Comparison of ENCODE assay signal across 31 mouse cellular contexts in genomic region chr16:44719349-44719748, GRCm38 (mm10). TPM values are rescaled to one million over a fixed set of nuclear protein-coding genes. Genes with fewer than 3 reads are reported as not detected.
DNase-seq lines count a peak whose midpoint lies in the region; ATAC-seq and TF ChIP-seq lines count a peak whose summit lies in the region.
"Had no signal": no experiment of that assay in that cellular context is flagged by ENCODE, and none has a peak within 500 bp of the region (broad histone marks: within the 10 kb centered on the region; RNA-seq: fewer than 3 reads in every experiment).

No protein-coding gene starts in this region.

- H3K4me3 ChIP-seq in kidney, adult 2 months (ENCODE audit: insufficient read depth, low read depth, low read length), result no peak overlapping the region
- no peak overlapping the region for H3K4me3 ChIP-seq in lung, embryonic 14.5 days (ENCODE audit: low read depth, low read length)
- H3K4me3 ChIP-seq in lung, adult 2 months (replicated peaks; ENCODE audit: extremely low read depth, low read depth, low read length), result no peak overlapping the region
- no peak overlapping the region for H3K4me3 ChIP-seq in lung, postnatal 0 days (ENCODE audit: low read depth, low read length)
- no peak overlapping the region for H3K4me3 ChIP-seq in hindbrain, embryonic 10.5 days
- H3K4me3 ChIP-seq: embryonic facial prominence, embryonic 10.5 days; embryonic facial prominence, embryonic 15.5 days; forebrain, embryonic 12.5 days; heart, adult 2 months; heart, embryonic 13.5 days; hindbrain, embryonic 15.5 days; midbrain, embryonic 13.5 days; neural tube, embryonic 13.5 days had no signal

- peak; percentile 52 for ATAC-seq in lung, embryonic 14.5 days (ENCODE audit: insufficient read depth)
- ATAC-seq in lung, postnatal 0 days, result peak; percentile 43
- ATAC-seq: activated CD4-positive, CD25-positive, alpha-beta regulatory T cell, adult 4 months; CD4-positive, CD25-positive, alpha-beta regulatory T cell, adult 4 months; forebrain, postnatal 0 days; inflammation-experienced regulatory T-cells, adult 6 months; midbrain, embryonic 13.5 days had no signal

- peak; percentile 70 for DNase-seq in kidney, adult 2 months
- DNase-seq in kidney, postnatal 4 days, result no peak
- peak; percentile 91 for DNase-seq in lung, embryonic 14.5 days
- no peak for DNase-seq in lung, adult 2 months
- DNase-seq in lung, postnatal 0 days (ENCODE audit: low spot score), result peak; percentile 91
- peak; percentile 37 to 39 for DNase-seq in lung, postnatal 4 days
- no peak for DNase-seq in hindbrain, embryonic 10.5 days (ENCODE audit: low spot score)
- DNase-seq in cerebellum, adult 11-12 months, result no peak
- DNase-seq: adrenal gland, adult 8-10 months; cerebellum, adult 18-20 months; cerebellum, postnatal 14 days; forebrain, postnatal 0 days; gastrocnemius, postnatal 14 days; heart, adult 2 months; heart, postnatal 10 days; layer of hippocampus, adult 9-11 months; liver; thymus, postnatal 4 days had no signal

- no peak overlapping the region for H3K4me2 ChIP-seq in lung, embryonic 14.5 days
- no peak overlapping the region for H3K4me2 ChIP-seq in lung, postnatal 0 days (replicated peaks; ENCODE audit: low read depth, low read length)
- H3K4me2 ChIP-seq: embryonic facial prominence, embryonic 15.5 days; forebrain, embryonic 12.5 days; heart, embryonic 13.5 days; hindbrain, embryonic 15.5 days; midbrain, embryonic 13.5 days; neural tube, embryonic 13.5 days had no signal

- no peak for TF ChIP-seq CTCF in kidney, adult 2 months (conservative IDR thresholded peaks at IDR 0.05; ENCODE audit: insufficient read depth, insufficient read length, low read depth, low read length)
- 0 out of 2 replicates have a peak, but pooled peaks have one; percentile 34 for TF ChIP-seq CTCF in lung, embryonic 14.5 days (IDR thresholded peaks at IDR 0.05; ENCODE audit: low read depth)
- no peak for TF ChIP-seq CTCF in lung, adult 2 months (IDR thresholded peaks at IDR 0.05; ENCODE audit: insufficient read depth, low read length)
- peak; percentile 39 for TF ChIP-seq CTCF in lung, postnatal 0 days (IDR thresholded peaks at IDR 0.05)

- no peaks in the 10 kb centered on the region for H3K27me3 ChIP-seq in kidney, adult 2 months (replicated peaks; ENCODE audit: control insufficient read depth, insufficient read depth, low read length)
- no peaks in the 10 kb centered on the region for H3K27me3 ChIP-seq in lung, embryonic 14.5 days (ENCODE audit: insufficient read depth, low read length)
- H3K27me3 ChIP-seq in lung, postnatal 0 days (replicated peaks; ENCODE audit: insufficient read depth, low read length), result no peaks in the 10 kb centered on the region
- no peaks in the 10 kb centered on the region for H3K27me3 ChIP-seq in hindbrain, embryonic 10.5 days (ENCODE audit: insufficient read depth, poor library complexity, severe bottlenecking)
- H3K27me3 ChIP-seq: embryonic facial prominence, embryonic 15.5 days; forebrain, embryonic 12.5 days; heart, embryonic 13.5 days; hindbrain, embryonic 15.5 days; midbrain, embryonic 13.5 days; neural tube, embryonic 13.5 days had no signal

- 67% methylated on average over 7 of the region's 7 CpGs for WGBS in kidney, adult 2 months
- 39% methylated on average over 7 of the region's 7 CpGs for WGBS in lung, embryonic 14.5 days
- WGBS in lung, adult 2 months, result 47% methylated on average over 7 of the region's 7 CpGs
- 46% methylated on average over 7 of the region's 7 CpGs for WGBS in lung, postnatal 0 days
- WGBS in hindbrain, embryonic 10.5 days, result 79% methylated on average over 7 of the region's 7 CpGs

- no peak overlapping the region for H3K27ac ChIP-seq in kidney, adult 2 months (ENCODE audit: insufficient read depth, low read depth, low read length)
- H3K27ac ChIP-seq in lung, embryonic 14.5 days (ENCODE audit: low read depth), result peak overlapping the region; percentile 68
- 0 out of 2 replicates have a peak overlapping the region, but pooled peaks have one; percentile 23 for H3K27ac ChIP-seq in lung, postnatal 0 days (ENCODE audit: low read length)
- H3K27ac ChIP-seq in hindbrain, embryonic 10.5 days, result no peak overlapping the region
- H3K27ac ChIP-seq: embryonic facial prominence, embryonic 10.5 days; embryonic facial prominence, embryonic 15.5 days; forebrain, embryonic 12.5 days; heart, adult 2 months; heart, embryonic 13.5 days; hindbrain, embryonic 15.5 days; liver, embryonic 14.5 days; macrophage; midbrain, embryonic 13.5 days; neural tube, embryonic 13.5 days had no signal

- no peaks in the 10 kb centered on the region for H3K36me3 ChIP-seq in kidney, adult 2 months (ENCODE audit: control insufficient read depth, insufficient read depth, low read length)
- peaks cover 14% of the 10 kb centered on the region; the same call in 1 of the 2 replicates for H3K36me3 ChIP-seq in lung, embryonic 14.5 days (ENCODE audit: insufficient read depth)
- no peaks in the 10 kb centered on the region for H3K36me3 ChIP-seq in lung, postnatal 0 days (ENCODE audit: insufficient read depth, low read length)
- peaks cover 19% of the 10 kb centered on the region for H3K36me3 ChIP-seq in hindbrain, embryonic 10.5 days
- H3K36me3 ChIP-seq: embryonic facial prominence, embryonic 15.5 days; hindbrain, embryonic 15.5 days had no signal

- no peaks in the 10 kb centered on the region for H3K9me3 ChIP-seq in lung, embryonic 14.5 days (ENCODE audit: low read depth, low read length)
- no peaks in the 10 kb centered on the region for H3K9me3 ChIP-seq in lung, postnatal 0 days (ENCODE audit: low read length)
- H3K9me3 ChIP-seq in hindbrain, embryonic 10.5 days, result no peaks in the 10 kb centered on the region
- H3K9me3 ChIP-seq: embryonic facial prominence, embryonic 10.5 days; embryonic facial prominence, embryonic 15.5 days; forebrain, embryonic 12.5 days; heart, embryonic 13.5 days; hindbrain, embryonic 15.5 days; midbrain, embryonic 13.5 days; neural tube, embryonic 13.5 days had no signal

- no peak overlapping the region for H3K9ac ChIP-seq in lung, embryonic 14.5 days
- no peak overlapping the region for H3K9ac ChIP-seq in lung, postnatal 0 days (replicated peaks; ENCODE audit: low read depth)
- H3K9ac ChIP-seq: embryonic facial prominence, embryonic 15.5 days; forebrain, embryonic 12.5 days; forebrain, postnatal 0 days; heart, embryonic 13.5 days; hindbrain, embryonic 15.5 days; liver, embryonic 14.5 days; midbrain, embryonic 13.5 days; neural tube, embryonic 13.5 days had no signal

- no peak for TF ChIP-seq EP300 in lung, postnatal 0 days (IDR thresholded peaks at IDR 0.05)

- H3K4me1 ChIP-seq in kidney, adult 2 months (ENCODE audit: control insufficient read depth, insufficient read depth, low read length), result peaks cover 3% of the 10 kb centered on the region; the same call in 1 of the 2 replicates
- H3K4me1 ChIP-seq in lung, embryonic 14.5 days (ENCODE audit: insufficient read depth), result peaks cover 9% of the 10 kb centered on the region
- H3K4me1 ChIP-seq in lung, adult 2 months (ENCODE audit: control insufficient read depth, insufficient read depth, low read length), result peaks cover 4% of the 10 kb centered on the region
- H3K4me1 ChIP-seq in lung, postnatal 0 days (ENCODE audit: insufficient read depth, low read depth, low read length), result peaks cover 4% of the 10 kb centered on the region; the same call in 1 of the 2 replicates
- H3K4me1 ChIP-seq in hindbrain, embryonic 10.5 days (replicated peaks), result peaks cover 27% of the 10 kb centered on the region

- TF ChIP-seq POLR2A in kidney, adult 2 months (IDR thresholded peaks at IDR 0.05; ENCODE audit: low read depth, low read length), result no peak
- no peak for TF ChIP-seq POLR2A in lung, adult 2 months (IDR thresholded peaks at IDR 0.05; ENCODE audit: borderline replicate concordance, extremely low read depth, low read depth, low read length)

RNA-seq across cellular contexts. Expression of gene Nepro, which starts 4.8 kb away (rescaled TPM):
- polyA plus RNA-seq in kidney, adult 2 months (2012; rRNA removed), result 2.8 TPM in 2 replicates
- polyA plus RNA-seq in lung, embryonic 14.5 days (2014; fragmentation: Nextera tagmentation; extraction: Ambion mirVana), result 14.4 and 14.6 TPM in 2 replicates
- polyA plus RNA-seq in lung, adult 2 months (2012; rRNA removed), result 3.1 and 3.2 TPM in 2 replicates
- 3.6 and 3.7 TPM in 2 replicates for polyA plus RNA-seq in lung, postnatal 0 days (2015; fragmentation: Nextera tagmentation; extraction: Ambion mirVana)
- 8.8 and 14.9 TPM in 2 replicates for polyA plus RNA-seq in hindbrain, embryonic 10.5 days (2016; fragmentation: Nextera tagmentation; extraction: Ambion mirVana)

RNA-seq across cellular contexts. Expression of gene Gtpbp8, which starts 26.8 kb away (rescaled TPM):
- 5.9 and 6.0 TPM in 2 replicates for polyA plus RNA-seq in kidney, adult 2 months (2012; rRNA removed)
- polyA plus RNA-seq in lung, embryonic 14.5 days (2014; fragmentation: Nextera tagmentation; extraction: Ambion mirVana), result 30.1 and 31.8 TPM in 2 replicates
- polyA plus RNA-seq in lung, adult 2 months (2012; rRNA removed), result 4.2 and 6.5 TPM in 2 replicates
- polyA plus RNA-seq in lung, postnatal 0 days (2015; fragmentation: Nextera tagmentation; extraction: Ambion mirVana), result 17.2 and 19.5 TPM in 2 replicates
- 27.7 and 30.5 TPM in 2 replicates for polyA plus RNA-seq in hindbrain, embryonic 10.5 days (2016; fragmentation: Nextera tagmentation; extraction: Ambion mirVana)

RNA-seq across cellular contexts. Expression of gene Cd200r1, which starts 46.2 kb away (rescaled TPM):
- 0.14 and 0.23 TPM in 2 replicates for polyA plus RNA-seq in kidney, adult 2 months (2012; rRNA removed)
- 1.0 and 1.3 TPM in 2 replicates for polyA plus RNA-seq in lung, embryonic 14.5 days (2014; fragmentation: Nextera tagmentation; extraction: Ambion mirVana)
- 1.9 and 2.7 TPM in 2 replicates for polyA plus RNA-seq in lung, adult 2 months (2012; rRNA removed)
- polyA plus RNA-seq in lung, postnatal 0 days (2015; fragmentation: Nextera tagmentation; extraction: Ambion mirVana), result 2.9 and 3.8 TPM in 2 replicates
- 0.50 and 0.78 TPM in 2 replicates for polyA plus RNA-seq in hindbrain, embryonic 10.5 days (2016; fragmentation: Nextera tagmentation; extraction: Ambion mirVana)
- polyA plus RNA-seq: testis, adult 2 months had no signal

Comparison
In these comparisons a context has a peak if more than half of its experiments do, and no peak if none do; other contexts are left out.
1. DNase-seq: peak in kidney, adult 2 months (single experiment), lung, embryonic 14.5 days (single experiment), lung, postnatal 0 days (single experiment) and lung, postnatal 4 days (2 of 2); none in kidney, postnatal 4 days (0 of 2), lung, adult 2 months (single experiment), hindbrain, embryonic 10.5 days (single experiment) and cerebellum, adult 11-12 months (single experiment).
2. CTCF ChIP-seq: peak in lung, embryonic 14.5 days (single experiment) and lung, postnatal 0 days (single experiment); none in kidney, adult 2 months (single experiment) and lung, adult 2 months (single experiment).
3. H3K27ac ChIP-seq: peak in lung, embryonic 14.5 days (single experiment) and lung, postnatal 0 days (single experiment); none in kidney, adult 2 months (single experiment) and hindbrain, embryonic 10.5 days (single experiment).